Mouse (Mus musculus): ENCODE results near the gene Lix1l. TPM values are rescaled to one million over a fixed set of nuclear protein-coding genes. Genes with fewer than 3 reads are reported as not detected.
A peak's percentile ranks its signal among the peaks of the same experiment; 100 is the strongest.

Gene Lix1l
- polyA plus RNA-seq (2012; rRNA removed): 6.2 and 8.1 TPM in 2 replicates

DNA sequence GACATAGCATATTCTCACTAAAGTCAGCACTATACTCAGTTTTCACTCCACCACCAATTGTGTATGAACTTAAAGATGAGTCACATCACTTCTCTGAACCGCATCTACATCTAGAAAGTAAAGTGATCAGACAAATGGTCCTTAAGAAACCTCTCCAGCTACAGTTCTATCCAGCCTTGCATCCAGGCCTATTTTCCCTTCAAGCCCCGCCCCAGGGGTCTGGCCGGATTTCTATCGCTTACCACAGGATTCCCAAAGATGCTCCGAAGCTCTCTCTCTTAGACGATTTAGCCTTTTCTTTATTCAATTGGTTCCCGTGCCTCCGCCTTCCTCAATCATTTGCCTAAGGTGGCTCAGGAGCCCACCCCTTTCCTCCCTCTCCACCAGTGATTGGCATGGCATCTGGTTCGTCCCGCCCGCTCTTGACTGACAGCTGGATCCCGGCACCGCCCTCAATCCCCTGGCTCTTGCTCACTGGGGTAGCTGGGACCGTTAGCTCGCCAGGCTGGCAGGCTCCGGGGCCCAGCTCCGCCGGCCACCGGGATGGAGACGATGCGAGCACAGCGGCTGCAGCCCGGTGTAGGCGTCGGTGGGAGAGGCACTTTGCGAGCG is at the start of gene Lix1l:
Lix1l (plus strand) TSS at position 511 of the 612 bp plus-strand sequence.
- H3K36me3 ChIP-seq (ENCODE audit: control insufficient read depth, insufficient read depth, low read length): no peaks in the 10 kb centered on the region
- TF ChIP-seq POLR2A (IDR thresholded peaks at IDR 0.05; ENCODE audit: control insufficient read depth, low read depth, low read length): peak; percentile 60
- TF ChIP-seq CTCF (IDR thresholded peaks at IDR 0.05; ENCODE audit: control insufficient read depth, insufficient read depth, insufficient replicate concordance, low read depth, low read length): no peak
- H3K27ac ChIP-seq (ENCODE audit: control insufficient read depth, insufficient read depth, low read depth, low read length): peak within 1 kb of the TSS; percentile 64
- peak within 1 kb of the TSS; percentile 87 for H3K4me3 ChIP-seq (ENCODE audit: control insufficient read depth, low read depth, low read length)
- H3K4me1 ChIP-seq (ENCODE audit: control insufficient read depth, insufficient read depth, low read length): peaks cover 22% of the 10 kb centered on the region
- no peaks in the 10 kb centered on the region for H3K27me3 ChIP-seq (ENCODE audit: control insufficient read depth, insufficient read depth, low read length)

DNA sequence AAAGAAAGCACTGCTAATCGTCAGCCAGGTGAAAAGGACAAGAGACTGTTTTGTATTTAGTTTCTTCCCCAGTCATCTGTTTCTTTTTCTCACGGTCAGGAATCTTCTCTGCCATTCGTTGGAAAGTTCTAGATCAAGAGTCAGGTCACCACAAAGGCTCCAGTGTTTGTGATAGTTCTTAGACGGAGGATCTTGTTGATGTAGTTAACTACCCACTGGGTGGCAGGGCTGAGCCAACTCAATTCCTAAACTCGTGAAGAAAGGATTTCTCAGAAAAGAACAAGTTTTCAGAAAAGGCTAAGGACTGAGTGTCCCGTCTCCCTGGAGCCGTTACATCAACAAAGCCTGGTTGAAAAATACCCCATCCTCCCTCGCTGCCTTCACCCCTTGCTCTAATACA is 49.7 kb upstream of the Lix1l start:
- H3K27me3 ChIP-seq (ENCODE audit: control insufficient read depth, insufficient read depth, low read length): no peaks in the 10 kb centered on the region
- TF ChIP-seq POLR2A (IDR thresholded peaks at IDR 0.05; ENCODE audit: control insufficient read depth, low read depth, low read length) (no peak), CTCF (IDR thresholded peaks at IDR 0.05; ENCODE audit: control insufficient read depth, insufficient read depth, insufficient replicate concordance, low read depth, low read length) (no peak)
- peak overlapping the region; percentile 54; the same call in 1 of the 2 replicates for H3K27ac ChIP-seq (ENCODE audit: control insufficient read depth, insufficient read depth, low read depth, low read length)
- no peaks in the 10 kb centered on the region for H3K36me3 ChIP-seq (ENCODE audit: control insufficient read depth, insufficient read depth, low read length)
- no peaks in the 10 kb centered on the region; the same call in none of the 2 replicates for H3K4me1 ChIP-seq (ENCODE audit: control insufficient read depth, insufficient read depth, low read length)
- H3K4me3 ChIP-seq (ENCODE audit: control insufficient read depth, low read depth, low read length): no peak overlapping the region

DNA sequence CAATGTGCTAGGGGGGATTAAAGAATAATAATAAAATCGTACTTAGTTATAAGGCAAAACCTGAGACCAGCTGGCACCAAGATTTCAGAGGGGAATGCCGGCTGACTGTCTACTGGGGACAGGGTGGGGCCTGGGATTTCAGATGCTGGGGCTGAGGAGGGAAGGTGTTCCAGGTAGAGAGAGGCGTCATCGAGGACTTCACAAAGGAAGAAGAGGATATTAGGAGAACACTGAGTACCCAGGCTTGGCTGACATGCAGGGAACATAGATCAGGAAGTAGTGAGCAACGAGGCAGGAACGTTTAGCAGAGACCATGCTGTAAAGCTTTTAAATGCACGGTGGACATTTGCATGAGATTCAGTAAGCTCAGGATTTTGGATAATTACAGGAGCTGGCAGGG is 49.1 kb upstream of the Lix1l start:
- TF ChIP-seq POLR2A (IDR thresholded peaks at IDR 0.05; ENCODE audit: control insufficient read depth, low read depth, low read length) (no peak), CTCF (IDR thresholded peaks at IDR 0.05; ENCODE audit: control insufficient read depth, insufficient read depth, insufficient replicate concordance, low read depth, low read length) (no peak)
- Histone ChIP-seq H3K4me3 (ENCODE audit: control insufficient read depth, low read depth, low read length) (no peak overlapping the region), H3K4me1 (ENCODE audit: control insufficient read depth, insufficient read depth, low read length) (no peaks in the 10 kb centered on the region; the same call in none of the 2 replicates), H3K36me3 (ENCODE audit: control insufficient read depth, insufficient read depth, low read length) (no peaks in the 10 kb centered on the region), H3K27ac (ENCODE audit: control insufficient read depth, insufficient read depth, low read depth, low read length) (no peak overlapping the region), H3K27me3 (ENCODE audit: control insufficient read depth, insufficient read depth, low read length) (no peaks in the 10 kb centered on the region)

DNA sequence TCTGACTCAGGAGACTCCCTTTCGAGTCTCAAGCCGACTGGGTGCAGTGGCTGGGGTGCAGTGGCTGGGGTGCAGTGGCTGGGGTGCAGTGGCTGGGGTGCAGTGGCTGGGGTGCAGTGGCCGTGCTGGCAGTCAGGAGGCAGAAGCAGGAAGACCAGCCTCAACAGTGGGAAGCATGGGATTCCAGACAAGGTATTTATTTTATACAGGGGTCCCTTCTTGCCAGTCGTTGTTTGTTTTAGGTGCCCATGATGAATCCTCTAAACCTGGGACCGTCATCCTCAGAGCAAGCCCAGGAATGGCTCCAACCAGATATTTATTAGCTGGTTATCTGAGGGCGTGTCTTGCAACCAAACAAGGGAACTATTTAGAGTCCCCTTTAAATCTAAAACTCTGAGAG is 47.3 kb upstream of the Lix1l start:
- no peak for TF ChIP-seq CTCF (IDR thresholded peaks at IDR 0.05; ENCODE audit: control insufficient read depth, insufficient read depth, insufficient replicate concordance, low read depth, low read length)
- TF ChIP-seq POLR2A (IDR thresholded peaks at IDR 0.05; ENCODE audit: control insufficient read depth, low read depth, low read length): no peak
- H3K4me3 ChIP-seq (ENCODE audit: control insufficient read depth, low read depth, low read length): no peak overlapping the region
- peaks cover 6% of the 10 kb centered on the region for H3K4me1 ChIP-seq (ENCODE audit: control insufficient read depth, insufficient read depth, low read length)
- H3K27ac ChIP-seq (ENCODE audit: control insufficient read depth, insufficient read depth, low read depth, low read length): no peak overlapping the region
- no peaks in the 10 kb centered on the region for H3K27me3 ChIP-seq (ENCODE audit: control insufficient read depth, insufficient read depth, low read length)
- H3K36me3 ChIP-seq (ENCODE audit: control insufficient read depth, insufficient read depth, low read length): no peaks in the 10 kb centered on the region

DNA sequence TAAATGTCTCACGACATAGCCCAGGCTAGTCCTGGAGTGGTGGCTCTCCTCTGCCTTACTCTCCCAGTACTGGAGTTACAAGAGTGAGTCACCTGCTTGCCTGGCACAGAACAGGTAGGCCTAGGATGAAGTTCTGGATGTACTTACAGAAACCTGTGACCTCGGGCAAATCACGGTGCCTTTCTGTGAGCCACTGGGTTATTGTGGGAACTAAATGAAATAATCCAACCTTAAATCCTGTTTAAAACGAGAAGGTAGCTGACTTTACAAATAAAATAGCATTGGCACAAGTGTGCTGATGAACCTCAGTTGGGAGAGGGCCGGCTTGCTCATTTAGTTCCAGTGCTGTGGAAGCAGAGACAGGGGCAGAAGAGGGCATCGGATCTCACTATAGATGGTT is 46.7 kb upstream of the Lix1l start:
- no peaks in the 10 kb centered on the region for H3K27me3 ChIP-seq (ENCODE audit: control insufficient read depth, insufficient read depth, low read length)
- peaks cover 6% of the 10 kb centered on the region for H3K4me1 ChIP-seq (ENCODE audit: control insufficient read depth, insufficient read depth, low read length)
- no peak overlapping the region for H3K4me3 ChIP-seq (ENCODE audit: control insufficient read depth, low read depth, low read length)
- TF ChIP-seq POLR2A (IDR thresholded peaks at IDR 0.05; ENCODE audit: control insufficient read depth, low read depth, low read length): no peak
- TF ChIP-seq CTCF (IDR thresholded peaks at IDR 0.05; ENCODE audit: control insufficient read depth, insufficient read depth, insufficient replicate concordance, low read depth, low read length): no peak
- H3K36me3 ChIP-seq (ENCODE audit: control insufficient read depth, insufficient read depth, low read length): no peaks in the 10 kb centered on the region
- no peak overlapping the region for H3K27ac ChIP-seq (ENCODE audit: control insufficient read depth, insufficient read depth, low read depth, low read length)

DNA sequence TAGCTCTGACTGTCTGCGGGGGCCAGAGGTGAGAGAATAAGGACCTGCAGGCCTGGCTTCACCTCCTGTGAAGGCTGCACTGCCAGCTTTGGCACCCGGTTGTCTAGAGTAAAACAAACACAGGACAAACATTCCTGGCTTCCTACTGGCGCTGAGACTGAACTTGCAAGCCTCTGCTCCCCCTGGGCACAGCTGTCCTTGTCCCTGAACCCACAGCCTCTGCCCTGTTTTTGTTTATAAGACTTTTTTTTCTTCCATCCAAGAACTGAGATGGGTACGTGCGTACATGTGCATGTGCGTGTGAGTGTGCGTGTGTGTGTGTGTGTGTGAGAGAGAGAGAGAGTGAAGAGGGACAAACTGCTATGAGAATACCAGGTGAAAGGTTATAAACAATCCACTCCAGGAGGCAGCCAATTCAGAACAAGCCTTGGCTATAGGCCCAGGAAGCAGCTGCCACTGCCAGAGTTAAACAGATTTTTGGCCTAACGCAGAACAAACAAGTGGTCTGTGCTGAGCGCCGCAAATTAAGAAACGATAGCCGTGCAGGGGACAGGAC is 45.8 kb upstream of the Lix1l start:
- H3K36me3 ChIP-seq (ENCODE audit: control insufficient read depth, insufficient read depth, low read length): peaks cover 2% of the 10 kb centered on the region; the same call in 1 of the 2 replicates
- H3K27me3 ChIP-seq (ENCODE audit: control insufficient read depth, insufficient read depth, low read length): no peaks in the 10 kb centered on the region
- no peak overlapping the region for H3K4me3 ChIP-seq (ENCODE audit: control insufficient read depth, low read depth, low read length)
- H3K27ac ChIP-seq (ENCODE audit: control insufficient read depth, insufficient read depth, low read depth, low read length): peak overlapping the region; percentile 72
- peaks cover 6% of the 10 kb centered on the region for H3K4me1 ChIP-seq (ENCODE audit: control insufficient read depth, insufficient read depth, low read length)
- TF ChIP-seq CTCF (IDR thresholded peaks at IDR 0.05; ENCODE audit: control insufficient read depth, insufficient read depth, insufficient replicate concordance, low read depth, low read length) (no peak), POLR2A (IDR thresholded peaks at IDR 0.05; ENCODE audit: control insufficient read depth, low read depth, low read length) (no peak)

DNA sequence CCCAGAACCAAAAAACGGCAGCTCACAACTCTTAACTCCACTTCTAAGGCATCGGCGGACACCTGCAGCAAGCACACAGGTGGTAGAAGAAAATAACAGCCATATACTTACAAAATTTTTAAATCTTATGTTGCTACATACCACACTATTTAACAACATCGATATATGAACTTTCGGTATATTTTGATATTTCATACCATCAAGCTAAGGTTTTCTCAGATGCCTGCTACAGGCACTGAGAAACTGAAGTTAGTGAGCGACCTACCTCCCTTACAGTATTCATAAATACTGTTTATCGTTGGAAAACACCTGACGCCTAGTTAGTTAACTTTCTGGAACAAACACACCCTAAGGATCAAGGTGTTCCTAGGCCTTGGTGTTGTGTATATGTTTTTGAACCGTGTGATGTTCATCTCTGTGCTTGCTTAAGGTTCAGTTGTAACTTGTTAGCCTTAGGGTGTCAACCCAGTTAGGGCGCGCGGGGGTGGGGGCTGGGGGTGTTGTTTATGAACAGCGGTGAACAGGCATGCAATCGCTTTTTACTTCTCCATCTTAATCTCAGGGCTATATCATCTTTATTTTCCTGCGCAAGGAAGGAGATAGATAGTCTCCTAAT is 44.8 kb upstream of the Lix1l start:
- Histone ChIP-seq H3K36me3 (ENCODE audit: control insufficient read depth, insufficient read depth, low read length) (peaks cover 4% of the 10 kb centered on the region), H3K4me3 (ENCODE audit: control insufficient read depth, low read depth, low read length) (no peak overlapping the region), H3K27me3 (ENCODE audit: control insufficient read depth, insufficient read depth, low read length) (no peaks in the 10 kb centered on the region), H3K4me1 (ENCODE audit: control insufficient read depth, insufficient read depth, low read length) (peaks cover 6% of the 10 kb centered on the region), H3K27ac (ENCODE audit: control insufficient read depth, insufficient read depth, low read depth, low read length) (no peak overlapping the region)
- TF ChIP-seq CTCF (IDR thresholded peaks at IDR 0.05; ENCODE audit: control insufficient read depth, insufficient read depth, insufficient replicate concordance, low read depth, low read length) (no peak), POLR2A (IDR thresholded peaks at IDR 0.05; ENCODE audit: control insufficient read depth, low read depth, low read length) (no peak)
